Mouse (Mus musculus): ENCODE measurements around the gene Gale. TPM values are rescaled to one million over a fixed set of nuclear protein-coding genes. Genes with fewer than 3 reads are reported as not detected.

Gale gene
- total RNA-seq, 2 experiments from 2014 or later, result 2.8 to 4.0 TPM

DNA sequence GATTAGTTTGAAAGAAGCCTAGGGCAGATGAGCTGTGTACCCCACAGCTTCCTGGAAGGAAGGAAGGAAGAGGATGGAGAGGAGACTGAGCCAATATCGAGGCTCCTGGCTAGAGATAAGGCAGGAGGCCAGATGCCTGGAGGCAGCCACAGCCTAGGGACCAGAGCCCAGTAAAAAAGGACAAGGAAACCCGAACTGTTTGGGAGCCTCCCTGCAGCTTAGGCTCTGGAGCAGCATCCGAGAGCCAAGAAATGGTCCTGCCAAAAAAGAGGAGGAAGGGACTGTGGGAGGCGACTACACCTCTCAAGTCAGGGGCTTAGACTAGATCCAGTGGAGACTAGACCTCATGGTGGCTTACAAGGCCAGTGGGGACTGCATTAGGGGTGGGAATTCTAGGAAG lies 20.1 kb upstream of the Gale start:
- peak; percentile 24 for DNase-seq

DNA sequence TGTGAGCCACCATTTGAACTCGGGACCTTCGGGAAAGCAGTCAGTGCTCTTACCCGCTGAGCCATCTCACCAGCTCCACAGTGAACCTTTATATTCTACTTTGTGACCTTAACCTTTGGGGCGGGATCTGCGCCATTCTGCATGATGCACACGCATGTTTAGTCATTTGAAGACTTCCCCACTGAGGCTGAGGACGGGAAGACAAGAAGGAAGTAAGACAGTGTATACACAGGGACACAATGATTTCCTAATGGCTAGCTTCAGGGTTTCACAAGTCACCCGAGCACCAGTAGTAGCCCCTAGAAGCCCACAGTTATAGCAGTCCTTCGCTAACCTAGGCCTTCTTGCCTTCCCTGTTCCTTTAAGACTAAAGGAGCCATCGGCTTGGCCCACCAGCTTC lies 17.8 kb upstream of the Gale start:
- DNase-seq, result no peak

DNA sequence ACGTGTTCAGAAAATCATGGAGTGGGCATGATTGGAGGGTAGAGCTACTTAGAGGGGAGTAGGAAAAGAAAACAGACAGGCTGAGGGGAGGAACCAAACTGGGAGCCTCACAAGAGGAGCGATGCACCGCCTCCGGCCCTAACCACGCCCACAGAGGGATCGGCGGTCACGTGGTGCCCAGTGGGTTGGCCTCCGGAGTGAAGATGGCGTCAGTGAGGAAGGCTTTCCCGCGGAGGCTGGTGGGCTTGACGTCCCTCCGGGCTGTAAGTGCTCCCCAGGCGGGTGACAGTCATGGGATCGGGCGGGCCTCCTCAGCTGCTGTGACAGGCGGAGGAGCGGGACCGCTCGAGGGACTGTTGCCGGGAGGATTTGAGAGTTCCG lies 17.3 kb upstream of the Gale start, which contains the start of gene Hmgcl:
Gene Hmgcl, plus strand, starts transcription at position 171 of the 381 bp plus-strand sequence.
- peak; percentile 96 for DNase-seq

DNA sequence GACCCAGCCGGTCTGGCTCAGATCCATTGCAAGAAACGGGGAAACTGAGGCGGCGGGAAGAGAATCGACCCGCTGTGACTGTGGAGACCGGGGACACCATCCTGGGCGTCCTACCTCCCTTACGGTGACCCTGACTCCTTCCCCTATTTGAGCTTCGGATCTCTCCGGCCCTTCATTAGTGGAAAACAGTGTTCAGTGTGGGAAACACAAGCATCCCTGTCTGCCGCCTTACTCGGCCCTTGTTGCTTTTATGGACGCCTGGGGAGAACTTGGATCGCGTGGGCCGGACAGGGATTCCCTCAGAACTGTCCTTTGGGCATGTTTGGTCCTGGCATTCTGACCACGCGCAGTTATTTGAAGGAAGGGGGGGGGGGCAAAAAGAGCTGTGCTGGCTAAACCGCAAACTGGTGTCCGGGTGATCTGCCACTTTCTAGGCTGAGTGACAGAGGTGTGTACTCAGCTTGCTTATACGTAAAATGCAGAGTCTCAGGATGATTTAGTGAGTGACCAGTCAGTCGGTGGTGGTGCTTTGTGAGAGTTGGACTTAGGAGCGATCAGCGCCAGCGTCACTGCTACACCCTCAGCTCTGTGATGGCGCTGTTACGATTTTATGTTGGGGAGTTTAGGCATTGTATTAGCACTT lies 16.7 kb upstream of the Gale start:
- peak; percentile 31 for DNase-seq

DNA sequence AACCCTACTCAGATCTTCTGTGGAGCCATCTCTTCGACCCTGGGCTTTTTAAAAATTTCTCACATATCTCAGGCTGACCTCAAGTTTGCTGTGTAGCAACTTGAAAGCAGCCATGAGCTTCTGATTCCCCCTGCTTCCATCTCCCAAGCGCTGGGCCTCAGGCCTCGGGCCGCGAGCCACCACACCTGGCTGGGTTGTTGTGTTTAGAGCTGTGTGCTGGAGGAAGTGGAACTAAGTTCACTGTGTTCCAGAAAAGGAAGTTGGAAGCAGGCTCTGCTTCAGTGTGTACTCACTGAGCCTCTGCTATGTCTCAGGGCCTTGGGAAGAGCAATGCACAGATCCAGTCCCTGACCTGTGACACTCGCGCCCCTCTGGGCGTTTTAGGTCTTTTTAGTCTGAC lies 15.4 kb upstream of the Gale start:
- DNase-seq, result no peak

DNA sequence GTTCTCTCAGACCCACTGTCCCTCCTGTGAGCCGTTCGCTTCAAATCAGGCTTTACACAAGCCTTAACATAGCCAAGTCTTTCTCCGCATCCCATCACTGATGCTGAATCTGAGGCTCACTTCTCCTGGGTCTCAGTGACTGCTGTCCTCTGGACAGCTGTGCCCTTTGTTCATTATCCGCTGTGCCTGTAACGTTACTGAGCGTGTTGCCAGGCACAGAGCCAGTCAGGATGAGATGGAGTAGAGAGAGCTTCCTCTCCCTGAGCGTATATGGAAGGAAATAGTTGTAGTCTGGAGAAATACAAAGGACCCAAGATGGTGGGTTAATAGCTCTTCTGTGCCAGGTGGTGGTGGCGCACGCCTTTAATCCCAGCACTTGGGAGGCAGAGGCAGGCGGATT lies 14.1 kb upstream of the Gale start:
- no peak for DNase-seq

DNA sequence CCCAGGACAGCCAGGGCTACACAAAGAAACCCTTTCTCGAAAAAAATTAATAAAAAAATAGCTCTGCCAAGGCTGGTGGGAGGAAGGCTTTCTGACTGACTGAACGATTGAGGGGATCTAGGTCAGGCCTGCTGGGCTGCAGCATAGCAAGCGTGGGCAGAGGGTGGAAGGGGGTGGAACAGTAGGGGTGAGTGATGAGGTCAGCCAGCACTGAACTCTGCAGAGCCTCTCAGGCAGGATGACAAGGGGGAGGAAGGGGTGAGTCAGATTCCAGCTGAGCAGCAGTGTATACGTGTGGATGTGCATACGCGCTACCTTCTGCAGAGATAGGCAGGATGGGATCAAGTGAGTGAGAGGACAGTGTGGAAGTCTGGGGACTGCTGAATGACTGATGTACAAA lies 13.6 kb upstream of the Gale start:
- no peak for DNase-seq

DNA sequence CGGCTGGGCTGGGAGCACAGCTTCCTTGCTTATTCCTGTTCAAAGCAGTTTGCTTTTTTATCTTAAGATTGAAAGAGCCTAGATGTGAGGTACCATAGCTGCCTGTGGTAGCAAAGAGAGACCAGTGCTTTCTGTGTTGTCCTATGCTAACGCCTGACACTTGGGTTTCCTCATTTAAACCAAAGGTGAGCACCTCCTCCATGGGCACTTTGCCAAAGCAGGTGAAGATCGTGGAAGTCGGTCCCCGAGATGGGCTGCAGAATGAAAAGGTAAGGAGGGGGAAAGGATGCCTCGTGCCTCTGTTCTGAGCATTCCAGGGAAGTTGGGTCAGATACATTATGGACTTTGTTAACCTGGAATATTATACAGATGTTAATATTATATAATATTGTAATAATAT lies 13.2 kb upstream of the Gale start:
- no peak for DNase-seq

DNA sequence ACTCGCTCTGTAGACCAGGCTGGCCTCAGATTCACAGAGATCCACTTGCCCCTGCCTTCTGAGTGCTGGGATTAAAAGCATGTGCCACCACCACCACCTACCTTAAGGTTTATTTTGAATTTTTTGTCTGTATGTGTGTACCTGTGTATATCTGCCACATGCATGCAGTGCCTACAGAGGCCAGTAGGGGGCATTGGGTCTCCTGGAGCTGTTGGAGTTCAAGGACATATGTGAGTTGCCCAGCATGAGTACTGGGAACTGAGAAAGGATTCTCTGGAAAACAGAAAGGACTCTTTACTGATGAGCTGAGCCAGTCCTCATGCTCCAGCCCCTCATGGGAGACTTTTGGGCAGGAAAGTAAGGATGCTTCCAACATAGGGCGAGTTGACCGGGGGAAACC lies 12.0 kb upstream of the Gale start:
- no peak for DNase-seq

DNA sequence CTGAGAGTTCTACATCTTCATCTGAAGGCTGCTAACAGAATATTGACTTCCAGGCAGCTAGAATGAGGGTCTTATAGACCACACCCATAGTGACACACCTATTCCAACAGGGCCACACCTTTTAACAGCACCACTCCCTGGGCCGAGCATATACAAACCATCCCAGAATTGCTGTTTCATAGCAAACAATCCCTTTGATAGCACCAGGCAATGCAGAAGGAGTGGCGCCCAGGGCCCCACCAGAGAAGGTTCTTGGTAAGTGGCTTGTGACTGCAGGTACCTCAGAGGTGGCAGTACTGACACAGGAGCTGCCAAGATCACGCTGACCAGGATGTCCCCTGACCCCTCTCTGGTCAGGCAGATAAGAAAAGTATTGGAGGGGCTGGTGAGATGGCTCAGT lies 10.3 kb upstream of the Gale start:
- DNase-seq, result no peak

DNA sequence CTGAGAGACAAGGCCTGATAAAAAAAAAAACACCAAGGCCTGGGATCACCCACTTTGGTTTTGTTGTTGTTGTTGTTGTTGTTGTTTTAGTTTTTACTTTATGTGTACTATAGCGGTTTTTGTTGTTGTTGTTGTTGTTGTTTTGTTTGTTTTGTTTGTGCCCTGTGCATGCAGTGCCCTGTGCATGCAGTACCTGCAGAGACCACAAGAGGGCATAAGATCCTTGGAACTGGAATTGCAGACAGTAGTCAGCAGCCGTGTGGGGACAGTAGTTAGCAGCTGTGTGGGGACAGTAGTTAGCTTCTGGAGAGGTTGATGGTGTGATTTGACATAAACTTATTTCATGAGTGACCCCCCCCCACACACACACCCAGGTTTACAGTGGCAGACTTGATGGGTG lies 9.3 kb upstream of the Gale start:
- DNase-seq, result peak; percentile 77

DNA sequence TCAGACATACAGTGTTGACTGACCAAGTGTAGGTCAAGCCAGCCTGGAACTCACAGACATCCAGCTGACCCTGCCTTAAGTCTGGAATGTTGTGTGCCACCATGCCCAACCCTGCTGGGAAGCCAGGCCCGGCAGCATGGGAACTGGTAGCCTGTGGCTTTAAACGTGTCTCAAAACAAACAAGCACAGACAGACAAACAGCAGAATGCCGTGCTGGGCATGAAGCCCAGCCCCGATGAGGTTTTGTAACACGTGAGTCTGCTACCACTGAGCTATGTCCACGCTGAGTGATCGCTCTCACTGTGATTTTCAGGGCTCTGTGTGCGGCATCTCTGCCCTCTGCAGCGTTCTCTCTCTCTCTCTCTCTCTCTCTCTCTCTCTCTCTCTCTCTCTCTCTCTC lies 7.6 kb upstream of the Gale start:
- DNase-seq, result no peak

DNA sequence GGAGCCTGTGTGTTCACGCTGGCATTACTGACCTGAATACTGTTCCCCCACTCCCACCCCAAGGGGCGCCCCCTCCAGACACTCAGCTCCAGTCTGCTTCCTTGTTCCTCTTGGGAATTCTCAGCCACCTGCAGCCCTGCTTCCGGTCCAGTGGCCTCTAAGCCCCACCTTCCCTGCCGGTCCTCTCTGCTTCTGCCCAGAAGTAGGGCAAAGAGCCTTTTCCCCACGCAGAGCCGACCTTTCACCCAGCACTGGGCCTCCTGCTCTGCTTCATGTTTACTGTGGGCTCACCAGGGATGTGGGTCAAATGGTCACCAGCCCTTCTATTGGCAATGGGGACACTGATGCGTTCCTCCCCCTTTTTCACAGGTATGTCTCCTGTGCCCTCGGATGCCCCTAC lies 5.2 kb upstream of the Gale start:
- no peak for DNase-seq

DNA sequence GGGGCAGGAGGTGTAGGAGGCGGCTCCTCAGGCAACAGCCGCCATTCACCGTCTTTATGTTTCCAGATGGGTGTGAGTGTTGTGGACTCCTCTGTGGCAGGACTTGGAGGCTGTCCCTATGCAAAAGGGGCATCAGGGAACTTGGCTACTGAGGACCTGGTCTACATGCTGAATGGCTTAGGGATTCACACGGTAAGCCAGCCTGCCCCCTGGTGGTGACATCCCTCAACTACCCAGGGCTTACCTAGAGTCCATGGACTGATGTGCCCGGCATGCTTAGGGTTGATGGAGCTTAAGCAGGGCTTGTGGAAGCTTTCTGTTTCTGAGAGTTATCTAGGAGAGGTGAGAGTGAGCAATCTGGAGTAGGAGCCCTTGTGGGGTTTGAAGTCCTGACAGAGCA lies 2.8 kb upstream of the Gale start:
- peak; percentile 86 for DNase-seq

DNA sequence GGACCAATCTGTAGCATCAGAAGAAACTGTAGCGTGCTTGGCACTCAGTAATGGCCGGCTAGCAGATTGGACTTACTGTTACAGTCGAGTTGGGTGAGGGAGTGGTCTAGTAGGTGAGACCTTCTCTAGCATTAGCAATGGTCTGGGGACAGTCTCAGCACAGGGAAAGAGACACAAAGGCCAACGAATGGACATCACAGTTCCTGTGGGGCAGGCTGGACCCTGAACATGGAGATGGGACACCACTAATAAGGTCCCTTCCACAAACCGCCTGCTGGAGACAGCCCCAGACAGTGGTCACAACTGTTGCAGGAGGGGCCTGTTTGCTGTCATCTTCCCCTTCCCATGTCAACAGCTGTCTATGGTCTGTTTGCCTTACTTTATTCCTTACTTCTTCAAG lies 1.8 kb upstream of the Gale start:
- no peak for DNase-seq

DNA sequence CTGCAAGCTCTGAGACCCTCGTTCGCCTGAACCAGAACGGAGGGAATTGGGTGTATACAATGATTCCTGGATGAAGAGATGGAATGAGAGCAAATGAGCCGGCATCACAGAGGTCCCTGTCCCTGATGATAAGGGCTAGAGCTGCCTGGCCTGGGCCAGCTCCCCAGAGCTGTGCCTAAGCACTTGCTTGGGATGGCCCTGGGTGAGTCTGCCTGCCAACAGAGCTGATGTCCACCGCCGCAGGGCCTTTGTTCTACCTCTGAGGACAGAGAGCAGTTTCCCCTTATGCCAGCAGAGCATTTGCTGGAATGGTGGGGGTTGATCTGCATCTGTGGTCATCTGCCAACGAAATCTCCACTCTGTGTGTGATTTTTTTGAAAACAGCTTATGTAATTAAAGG lies 1.3 kb upstream of the Gale start:
- no peak for DNase-seq

DNA sequence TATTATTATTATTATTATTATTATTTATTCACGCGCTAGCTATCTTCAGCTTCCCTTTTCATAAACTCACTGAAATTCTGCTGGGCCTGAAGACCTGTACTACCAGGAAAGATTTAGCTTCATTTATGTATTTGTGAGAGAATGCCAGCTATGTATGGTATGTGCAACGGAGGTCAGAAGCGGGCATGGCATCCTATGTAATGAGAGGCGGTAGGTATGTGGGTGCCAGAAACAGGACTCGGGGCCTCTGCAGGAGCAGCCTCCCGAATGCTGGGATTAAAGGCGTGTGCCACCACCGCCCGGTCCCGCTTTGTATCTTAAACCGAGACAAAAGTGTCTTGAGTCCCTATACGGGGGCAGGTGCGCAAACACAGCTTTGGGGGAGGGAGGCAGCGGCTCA lies 581 bp upstream of the Gale start:
- DNase-seq, result no peak

DNA sequence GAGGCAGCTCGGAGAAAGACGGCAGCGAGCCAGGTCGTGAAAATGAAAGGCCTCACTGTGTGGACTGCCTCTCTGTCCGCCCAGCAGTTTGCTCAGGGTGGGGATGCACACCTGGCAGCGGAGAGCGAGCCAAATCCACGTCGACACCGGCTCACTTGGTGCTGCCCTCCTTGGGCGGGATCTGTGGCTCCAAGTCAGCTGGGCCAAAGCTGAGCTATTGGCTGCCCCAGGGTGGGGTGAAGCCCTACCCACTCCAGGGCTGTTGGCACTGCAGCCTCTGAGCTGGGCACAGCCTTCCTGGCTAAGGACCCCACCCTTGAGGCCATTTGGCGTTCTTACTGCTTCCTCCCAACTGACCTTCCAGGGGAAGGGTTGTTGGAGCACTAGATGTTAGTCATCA lies 899 bp downstream of the Gale start:
- no peak for DNase-seq

DNA sequence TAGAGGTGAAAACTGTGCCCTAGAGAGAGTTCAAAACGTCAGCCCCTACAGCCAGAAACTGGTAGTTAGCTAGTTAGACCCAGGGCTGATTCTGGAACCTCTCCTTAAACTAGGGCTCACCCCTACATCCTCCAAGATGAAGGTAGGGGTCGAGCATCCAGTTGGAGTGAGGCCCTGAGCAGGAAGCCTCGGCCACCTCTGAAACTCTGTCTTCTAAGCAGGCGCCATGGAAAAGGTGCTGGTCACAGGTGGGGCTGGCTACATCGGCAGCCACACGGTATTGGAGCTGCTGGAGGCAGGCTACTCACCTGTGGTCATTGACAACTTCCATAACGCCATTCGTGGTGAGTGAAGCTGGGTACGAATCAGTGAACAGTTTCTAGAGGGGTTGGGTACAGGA lies 1.6 kb downstream of the Gale start:
- DNase-seq, result no peak

DNA sequence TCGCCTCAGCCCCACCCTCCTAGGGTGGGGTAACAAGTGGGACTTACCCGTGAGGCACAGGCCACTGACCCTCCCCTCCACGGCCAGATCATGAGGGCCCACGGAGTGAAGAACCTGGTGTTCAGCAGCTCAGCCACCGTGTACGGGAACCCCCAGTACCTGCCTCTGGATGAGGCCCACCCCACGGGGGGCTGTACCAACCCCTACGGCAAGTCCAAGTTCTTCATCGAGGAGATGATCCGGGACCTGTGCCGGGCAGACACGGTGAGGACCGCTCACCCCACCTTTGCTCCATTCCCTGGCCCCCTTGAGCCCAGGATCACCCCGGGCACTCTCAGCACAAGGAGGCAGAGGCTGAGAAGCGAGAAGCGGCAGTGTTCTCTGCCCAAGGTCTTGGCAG lies 2.8 kb downstream of the Gale start:
- DNase-seq, result no peak

DNA sequence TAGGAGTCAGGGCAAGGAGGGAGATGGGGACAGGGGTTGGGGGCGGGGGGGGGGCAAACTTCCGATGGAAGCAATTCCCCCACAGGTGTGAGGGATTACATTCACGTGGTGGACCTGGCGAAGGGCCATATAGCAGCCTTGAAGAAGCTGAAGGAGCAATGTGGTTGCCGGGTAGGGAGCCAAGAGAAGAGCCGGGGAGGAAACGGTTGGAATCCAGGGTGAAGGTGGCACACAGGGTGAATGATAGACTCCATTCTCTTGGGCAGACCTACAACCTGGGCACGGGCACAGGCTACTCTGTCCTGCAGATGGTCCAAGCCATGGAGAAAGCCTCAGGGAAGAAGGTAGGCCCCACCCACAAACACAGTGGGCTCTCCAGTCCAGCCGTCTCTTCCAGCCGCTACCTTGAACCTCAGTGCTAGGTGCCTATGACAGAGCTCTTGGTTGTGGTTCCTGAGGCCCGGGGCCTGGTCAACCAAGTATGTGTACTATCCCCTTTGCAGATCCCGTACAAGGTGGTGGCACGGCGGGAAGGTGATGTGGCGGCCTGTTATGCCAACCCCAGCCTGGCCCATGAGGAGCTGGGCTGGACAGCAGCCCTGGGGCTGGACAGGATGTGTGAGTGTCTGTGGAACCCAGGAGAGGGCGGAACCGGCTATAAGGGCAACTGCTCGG lies 3.7 kb downstream of the Gale start:
- no peak for DNase-seq

DNA sequence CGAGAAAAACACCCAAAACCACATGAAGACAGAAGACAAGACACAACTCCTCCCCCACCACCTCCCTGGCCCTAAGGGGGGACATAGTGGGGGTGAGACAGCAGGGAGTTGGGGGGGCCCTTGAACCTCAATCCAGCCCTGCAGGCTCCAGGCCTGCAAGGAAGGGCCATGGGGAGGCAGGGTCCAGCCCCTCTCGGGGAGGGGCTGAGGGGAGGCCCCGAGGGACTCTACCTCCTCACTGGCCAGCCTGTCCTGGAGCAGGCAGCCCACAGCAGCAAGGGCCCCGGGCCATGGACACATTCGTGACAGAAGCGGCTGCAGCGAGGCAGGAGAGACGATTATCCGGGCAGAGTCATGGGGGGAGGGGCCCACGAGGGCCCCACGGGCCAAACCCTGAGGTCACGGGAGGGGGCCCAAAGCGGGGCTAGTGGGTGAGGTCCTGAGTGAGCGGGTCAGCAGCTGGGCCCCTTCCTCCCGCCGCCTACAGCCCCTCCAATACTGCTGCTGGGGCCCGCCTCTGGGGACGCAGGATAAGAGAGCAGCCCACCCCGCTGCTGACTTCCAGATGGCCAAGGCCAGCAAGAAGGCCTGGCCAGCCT lies 4.8 kb downstream of the Gale start:
- no peak for DNase-seq

DNA sequence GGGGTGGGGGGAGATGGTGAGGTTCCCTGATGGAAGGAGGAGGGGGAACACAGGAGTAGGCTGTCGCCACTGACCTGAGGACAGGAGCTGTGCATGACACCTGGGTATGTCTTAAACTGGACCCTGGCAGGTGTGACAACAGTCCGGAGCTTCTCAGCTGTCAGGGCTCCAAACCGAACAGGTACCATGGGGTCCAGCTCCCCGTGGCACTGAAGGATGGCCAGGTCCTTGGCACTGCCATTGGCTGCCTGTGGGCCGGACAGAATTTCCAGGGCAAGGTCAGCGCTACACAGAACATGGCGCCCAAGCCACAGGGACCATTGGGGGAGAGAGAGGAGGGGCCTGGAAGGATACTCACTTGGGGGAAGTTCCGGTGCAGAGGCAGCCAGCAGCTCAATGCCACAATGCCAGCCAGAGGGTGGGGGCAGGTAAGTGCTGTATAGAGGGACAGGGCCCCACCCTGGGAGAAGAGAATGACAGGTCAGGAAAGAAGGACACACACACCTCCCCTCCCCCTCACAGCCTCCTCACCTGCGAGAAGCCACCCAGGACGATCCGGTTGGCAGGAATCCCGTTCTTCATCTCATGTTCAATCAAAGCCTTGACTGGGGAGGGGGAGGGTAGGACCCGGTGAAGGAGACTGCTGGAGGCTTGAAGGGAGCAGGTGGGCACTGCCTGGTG lies 5.7 kb downstream of the Gale start:
- no peak for DNase-seq

DNA sequence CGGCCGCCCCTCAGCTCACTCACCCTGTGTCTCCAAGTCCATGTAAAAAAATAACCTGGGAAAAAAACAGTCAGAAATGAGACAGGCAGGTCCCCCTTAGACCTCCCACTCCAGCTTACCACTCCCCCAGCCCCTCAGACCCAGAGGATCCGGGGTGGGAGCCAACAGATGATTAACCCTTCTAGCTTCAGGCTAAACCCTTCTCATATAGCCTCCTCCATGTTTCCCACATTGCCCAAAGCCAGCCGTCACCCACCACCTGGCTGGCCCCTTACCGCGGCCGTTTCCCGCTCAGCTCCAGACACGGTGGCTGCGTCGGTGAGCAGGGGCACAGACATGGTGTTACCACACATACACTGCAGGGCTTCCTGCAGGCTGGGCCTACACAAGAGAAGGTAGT lies 7.1 kb downstream of the Gale start:
- DNase-seq, result no peak
